Mouse (Mus musculus) liver, adult 2 months (tissue): ENCODE results near the gene Adgrv1.

Experiments
- CTCF ChIP-seq: fragments of 200-500 bp; IDR thresholded peaks from 2 replicates; pipeline ENCODE4 v1.5.1; 2011; ENCODE audit warnings: low read depth, low read length, control low read depth
- POLR2A ChIP-seq: fragments of 200-500 bp; IDR thresholded peaks from 2 replicates; pipeline ENCODE4 v1.6.1; 2011; ENCODE audit warnings: low read length, control low read depth; ENCODE audit not compliant: insufficient read depth; ENCODE audit errors: extremely low read depth

GRCm38 (mm10) chr13:81401742-81402141 lies 231.2 kb downstream of the Adgrv1 start:
- TF ChIP-seq CTCF, result no peak
- TF ChIP-seq POLR2A, result no peak
